Mouse (Mus musculus): ENCODE data around the gene Defb42. TPM values are rescaled to one million over a fixed set of nuclear protein-coding genes. Genes with fewer than 3 reads are reported as not detected.

The Defb42 gene
- under 1 TPM in 2 of 4 experiments, not detected in 2; 0.56 to 0.62 TPM for total RNA-seq (2022)

DNA sequence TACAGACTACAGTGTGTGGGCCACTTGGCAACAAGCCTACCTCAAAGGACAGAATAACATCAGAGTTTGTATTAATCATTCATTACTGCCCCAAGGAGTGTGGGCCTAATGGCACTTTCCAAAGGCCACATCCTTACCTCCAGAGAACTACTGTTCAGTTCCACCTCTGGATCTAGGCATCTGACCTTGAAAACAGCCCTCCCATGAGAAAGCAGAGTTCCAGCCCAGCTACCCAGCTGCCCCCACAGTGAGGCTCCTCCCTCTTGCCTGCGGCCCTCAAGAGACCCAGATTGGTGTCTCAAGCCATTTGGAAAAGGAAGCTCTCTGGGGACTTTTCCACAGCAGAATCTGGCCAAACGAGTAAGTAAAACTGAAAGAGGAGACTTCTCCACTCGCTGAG lies at the start of gene Defb42:
TSS of gene Defb42 (plus strand) at position 301 of the 400 bp plus-strand sequence.
- DNase-seq: no peak

DNA sequence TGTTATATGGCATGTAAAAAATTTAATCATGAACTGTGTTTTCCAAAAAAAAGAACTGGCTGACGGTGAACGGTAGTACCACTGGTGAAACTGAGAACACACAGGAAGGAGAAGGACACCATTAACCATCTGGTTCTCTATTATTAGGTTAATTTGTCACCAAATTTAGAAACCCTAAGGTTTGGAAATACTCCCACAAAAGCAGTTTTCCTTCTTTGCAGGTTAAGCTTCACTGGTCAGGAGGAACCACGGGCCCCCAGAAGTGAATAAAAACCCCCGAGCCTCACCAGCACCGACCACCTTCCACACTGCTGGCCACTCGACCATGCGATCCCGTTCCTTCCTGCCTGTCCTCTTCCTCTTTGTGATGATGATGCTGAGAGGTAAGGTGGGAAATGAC lies 49.0 kb upstream of the Defb42 start, which contains the start of gene Defb47:
TSS of gene Defb47 (plus strand) at position 301 of the 400 bp plus-strand sequence.
- DNase-seq: no peak

DNA sequence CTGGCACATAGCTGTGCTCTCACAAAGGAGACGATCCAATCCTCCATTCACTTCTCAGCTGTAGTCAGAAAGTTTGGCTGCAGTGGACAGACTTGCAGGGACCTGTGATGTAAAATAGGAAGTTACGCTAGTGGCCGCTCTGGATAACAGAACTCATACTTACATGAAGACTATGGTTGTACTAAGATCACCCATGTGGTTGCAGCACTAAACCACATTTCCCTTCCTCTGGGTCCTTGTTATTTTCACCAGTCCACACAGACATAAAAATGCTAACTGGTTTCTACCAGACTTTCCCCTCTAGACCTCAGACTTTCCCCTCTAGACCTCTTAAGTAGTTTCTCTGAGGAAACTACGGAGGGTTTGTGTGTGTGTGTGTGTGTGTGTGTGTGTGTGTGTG lies 47.8 kb upstream of the Defb42 start:
- DNase-seq: no peak

DNA sequence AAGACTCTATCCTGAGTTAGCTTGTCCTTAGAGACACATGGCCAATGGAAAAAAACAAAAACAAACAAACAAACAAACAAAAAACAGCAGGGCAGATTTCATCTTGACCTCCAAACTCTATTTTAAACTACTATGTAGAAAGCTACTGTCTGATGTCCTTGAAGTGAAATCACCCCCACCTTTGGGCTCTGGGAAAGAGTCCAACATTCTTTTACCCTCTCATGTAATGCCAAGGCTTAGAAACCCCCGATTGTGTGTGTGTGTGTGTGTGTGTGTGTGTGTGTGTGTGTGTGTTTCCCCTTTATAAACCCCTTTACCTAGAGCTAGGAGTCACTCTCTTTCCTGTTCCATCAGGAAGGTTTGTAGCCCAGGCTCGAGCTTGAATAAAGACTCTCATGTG lies 44.2 kb upstream of the Defb42 start:
- DNase-seq: peak; percentile 30

DNA sequence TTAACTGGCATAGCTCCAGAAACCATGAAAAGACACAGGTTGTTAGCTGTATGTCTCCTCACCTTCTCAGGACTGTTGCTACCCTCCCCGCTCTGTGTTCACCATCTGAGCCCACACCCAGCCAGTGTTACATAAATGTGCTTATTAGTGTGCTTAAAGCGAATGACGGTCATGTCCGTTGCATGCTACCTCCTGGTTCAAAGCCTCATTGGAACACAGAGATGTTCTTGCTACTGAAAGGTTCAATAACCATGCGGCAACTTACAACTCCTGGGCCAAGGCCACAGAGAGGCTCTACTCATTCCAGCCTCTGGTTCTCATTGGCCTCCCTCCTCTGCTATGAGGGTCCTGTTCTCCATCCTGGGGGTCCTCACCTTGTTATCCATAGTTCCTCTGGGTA lies 35.3 kb upstream of the Defb42 start, which contains the start of gene Defb43:
TSS of gene Defb43 (plus strand) at position 301 of the 400 bp plus-strand sequence.
- no peak for DNase-seq

DNA sequence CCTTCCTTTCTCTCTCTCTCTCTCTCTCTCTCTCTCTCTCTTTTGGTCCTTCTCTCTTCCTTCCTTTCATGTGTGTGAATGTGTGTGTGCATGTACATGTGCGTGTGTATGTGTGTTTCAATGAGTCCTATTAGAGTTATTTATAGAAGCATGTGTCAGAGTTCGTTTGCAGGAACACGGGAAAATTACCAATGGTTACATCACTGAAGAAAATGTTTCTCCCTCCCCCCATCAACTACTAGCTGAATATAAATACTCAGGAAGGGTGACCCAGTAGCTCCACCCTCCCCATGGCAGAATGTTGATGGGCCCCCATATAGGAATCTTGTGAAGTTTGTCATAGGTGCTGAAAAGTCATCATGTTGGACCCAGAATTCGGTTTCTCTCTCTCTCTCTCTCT lies 33.7 kb upstream of the Defb42 start:
- no peak for DNase-seq

DNA sequence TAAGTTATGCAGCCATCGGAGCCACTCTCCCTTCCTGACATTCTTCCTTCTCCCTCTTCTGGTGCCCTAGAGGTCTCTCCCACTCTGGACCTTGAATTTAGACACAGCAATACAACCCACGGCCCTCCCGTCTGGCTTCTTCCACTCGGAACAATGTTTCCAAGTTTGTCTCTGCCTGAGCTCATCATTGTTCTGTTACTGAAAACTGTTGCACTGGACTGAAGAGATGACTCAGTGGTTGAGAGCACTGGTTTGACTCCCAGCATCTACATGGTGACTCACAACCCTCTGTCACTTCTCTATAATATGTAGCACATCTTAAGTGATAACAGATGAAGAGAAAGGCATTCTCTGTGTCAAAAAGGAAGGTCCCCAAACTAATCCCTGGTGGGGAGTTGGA lies 32.1 kb upstream of the Defb42 start:
- DNase-seq: no peak

DNA sequence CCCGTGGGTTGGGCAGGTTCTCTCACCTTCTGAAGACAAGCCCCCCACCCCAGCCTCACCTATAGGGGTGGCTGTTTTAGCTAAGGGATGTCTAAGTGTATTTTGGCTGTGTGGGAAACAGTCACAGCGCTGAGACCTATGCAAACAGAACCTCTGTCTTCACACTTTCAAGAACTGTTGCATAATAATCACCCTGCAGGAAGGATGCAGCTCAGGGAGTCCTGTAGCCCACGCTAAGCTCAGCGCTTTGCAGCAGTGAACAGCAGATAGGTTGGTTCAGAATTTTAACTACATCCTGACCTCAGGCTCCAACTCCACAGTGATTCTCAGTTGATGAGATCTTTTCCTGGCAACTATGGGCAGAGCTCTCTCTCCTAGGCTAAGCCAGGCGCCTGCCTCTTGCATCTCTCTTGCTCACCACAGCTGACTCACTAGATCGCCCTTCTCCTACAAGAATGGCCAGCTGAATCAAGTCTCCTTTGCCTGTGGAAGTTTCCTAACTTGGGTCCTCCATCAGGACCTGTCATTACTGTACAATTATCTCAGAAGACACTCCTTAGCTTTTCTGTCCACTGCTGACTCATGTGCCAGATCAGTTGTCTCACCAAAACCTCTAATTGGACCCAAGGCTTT lies 26.2 kb upstream of the Defb42 start:
- no peak for DNase-seq

DNA sequence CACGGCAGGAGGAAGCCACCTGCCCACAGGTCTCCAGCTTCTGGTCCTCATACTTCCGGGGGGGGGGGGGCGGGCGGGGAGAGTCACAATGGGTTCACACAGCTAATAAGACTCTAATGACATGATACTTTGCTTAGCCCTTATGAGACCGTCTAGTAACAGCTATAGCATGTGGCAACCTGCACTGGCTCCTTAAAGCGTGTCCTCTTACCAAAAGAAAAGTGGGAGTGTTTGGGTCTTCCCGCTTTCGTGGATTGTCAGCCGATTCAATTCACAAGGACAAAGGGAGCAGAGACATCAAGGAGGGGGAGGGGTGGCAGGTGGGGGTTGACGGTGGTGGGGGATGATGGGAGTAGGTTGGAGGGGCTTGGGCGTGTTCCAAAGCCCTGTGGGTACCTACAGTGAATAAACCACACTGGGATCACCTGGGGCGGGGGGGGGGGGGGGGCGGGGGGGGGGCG lies 3.1 kb downstream of the Defb42 start, which contains the start of gene Defb30:
TSS of gene Defb30 (minus strand) at position 51 of the 461 bp plus-strand sequence.
- DNase-seq: no peak

DNA sequence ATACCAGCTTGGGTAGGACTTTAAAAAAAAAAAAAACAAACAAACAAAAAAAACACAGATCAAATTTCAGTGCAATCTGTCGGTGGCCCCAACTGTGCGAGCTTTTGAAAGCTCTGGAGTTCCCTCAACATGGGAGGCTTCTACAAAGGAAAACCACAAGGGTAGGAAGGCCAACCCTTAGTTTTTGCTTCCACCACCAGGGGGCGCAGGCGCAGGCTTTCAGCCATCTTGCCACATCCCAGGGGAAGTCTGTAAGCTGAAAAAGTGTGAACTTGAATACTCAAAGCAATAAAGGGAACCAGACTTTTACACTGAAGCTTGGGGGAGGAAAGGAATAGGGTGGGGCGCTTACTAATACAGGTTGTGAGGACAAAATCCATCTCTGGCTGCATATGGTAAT lies 4.0 kb downstream of the Defb42 start:
- DNase-seq: peak; percentile 31

DNA sequence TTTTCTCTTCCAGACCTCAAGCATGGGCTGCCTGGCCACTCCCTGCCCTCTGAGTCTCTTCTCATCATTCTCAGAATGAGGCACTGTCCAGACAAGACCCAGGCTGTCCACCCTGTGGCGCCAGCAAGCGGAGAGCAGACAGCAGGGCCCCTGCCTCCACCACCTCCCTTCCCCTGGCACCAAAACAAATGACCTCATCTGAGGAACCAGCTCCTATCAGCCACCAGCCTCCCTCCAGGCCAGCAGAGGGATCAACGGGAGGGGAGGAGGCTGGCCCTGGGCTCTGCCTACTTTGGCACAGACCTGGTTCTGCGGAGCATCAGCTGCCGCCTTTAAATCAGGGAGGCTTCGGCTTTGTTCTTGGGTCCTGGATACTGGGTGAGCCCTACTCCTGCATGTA lies 7.9 kb downstream of the Defb42 start:
- DNase-seq: peak; percentile 78

DNA sequence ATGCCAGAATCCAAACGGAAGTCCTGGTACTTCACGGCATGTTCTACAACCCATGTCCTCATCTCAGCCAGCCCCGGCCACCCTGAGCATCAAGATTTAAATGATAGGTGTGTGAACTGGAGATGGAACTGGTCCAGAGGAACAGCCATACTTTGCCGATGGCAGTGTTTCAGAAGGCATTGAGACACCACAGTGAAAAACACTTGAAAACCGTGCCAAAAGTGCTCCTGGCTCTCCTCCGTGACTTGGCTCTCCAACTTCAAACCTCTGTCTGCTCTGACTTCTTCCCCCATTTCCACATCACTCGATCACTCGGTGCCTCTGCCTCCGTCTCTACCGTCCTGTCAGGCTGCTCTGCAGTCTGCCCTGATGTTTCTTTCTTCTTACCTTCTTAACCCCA lies 13.6 kb downstream of the Defb42 start:
- DNase-seq: no peak

DNA sequence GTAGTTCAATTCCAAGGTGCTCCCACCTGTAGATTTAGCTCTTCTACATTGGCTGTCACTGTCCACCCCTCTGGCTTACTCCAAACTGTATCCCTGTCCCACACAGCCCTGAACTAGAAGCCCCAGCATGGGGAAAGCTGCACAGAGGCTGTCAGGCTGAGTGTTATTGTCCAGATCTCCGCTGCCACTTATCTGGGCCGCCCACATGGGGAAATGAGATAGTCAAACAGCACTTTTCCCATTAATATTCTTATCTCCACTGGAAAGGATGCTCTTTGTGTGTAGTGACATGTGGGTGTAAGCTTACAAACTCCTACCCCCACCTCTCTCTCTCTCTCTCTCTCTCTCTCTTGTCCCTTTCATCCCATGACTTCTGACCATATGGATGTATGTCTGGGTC lies 15.4 kb downstream of the Defb42 start:
- no peak for DNase-seq

DNA sequence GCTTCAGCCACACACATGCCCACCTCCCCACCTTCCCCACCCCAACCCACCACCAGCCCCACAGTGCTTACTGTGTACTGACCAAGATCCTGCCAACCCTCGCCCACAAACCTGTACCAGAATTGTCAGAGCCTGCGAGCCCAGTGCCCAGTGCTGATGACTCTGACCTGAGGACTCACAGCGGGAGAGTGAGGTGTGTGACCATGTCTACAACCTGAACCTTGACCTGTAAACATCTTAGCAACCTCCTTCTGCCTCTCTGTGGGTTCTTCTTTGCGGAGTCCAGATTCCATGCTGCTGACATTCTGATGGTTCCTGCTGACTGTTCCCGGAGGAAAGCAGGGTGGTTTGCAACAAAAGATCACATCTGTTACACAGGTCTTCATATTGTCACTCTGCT lies 18.6 kb downstream of the Defb42 start:
- no peak for DNase-seq

DNA sequence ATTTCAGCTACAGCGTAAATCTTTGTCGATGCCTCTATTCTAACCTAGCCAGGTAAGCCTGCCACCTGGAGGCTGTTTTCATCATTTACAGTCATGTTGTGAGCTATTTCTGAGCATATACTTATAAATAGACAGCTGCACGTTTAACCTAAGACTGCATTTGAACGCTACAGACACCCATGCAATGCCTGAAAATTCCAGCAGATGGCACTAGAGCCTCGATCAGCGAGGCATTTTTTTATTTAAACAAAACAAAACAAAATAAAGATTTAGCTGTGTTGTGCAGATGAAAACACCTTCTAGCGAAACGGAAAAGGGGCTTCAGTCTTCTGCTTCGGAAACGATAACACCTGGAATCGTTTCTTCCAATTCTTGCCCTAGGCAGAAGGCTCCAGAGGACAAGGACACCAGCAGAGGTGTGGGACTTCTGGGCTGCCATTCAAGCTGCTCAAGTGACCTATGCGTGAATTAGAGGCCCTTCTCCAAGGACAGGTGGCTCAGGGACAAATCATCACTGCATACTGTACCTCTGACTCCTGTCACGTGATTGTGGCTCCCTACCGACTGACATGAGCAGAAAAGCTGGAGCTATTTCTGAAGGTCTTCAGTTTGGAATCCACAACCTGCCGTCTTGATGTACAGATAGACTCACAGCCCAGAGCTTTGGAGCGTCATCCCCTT lies 20.0 kb downstream of the Defb42 start:
- DNase-seq: no peak

DNA sequence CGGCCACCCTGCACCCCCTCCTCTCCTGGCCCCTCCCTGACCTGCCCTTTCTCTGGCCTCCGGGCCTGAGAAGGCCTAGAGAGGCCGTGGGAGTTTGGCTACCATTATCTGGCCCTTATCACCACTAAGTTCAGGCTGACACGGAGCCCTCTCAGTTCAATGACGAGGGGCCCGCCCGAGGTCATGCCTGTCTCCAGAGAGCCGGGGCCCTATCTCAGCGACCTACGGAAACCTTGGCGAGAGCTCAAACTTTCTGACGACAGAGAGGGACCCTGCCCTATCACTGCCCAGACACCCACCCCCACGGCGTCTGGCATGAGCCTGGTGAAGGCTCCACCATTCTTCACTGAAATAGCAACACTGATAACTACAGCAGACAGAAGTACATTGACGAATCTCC lies 20.9 kb downstream of the Defb42 start:
- no peak for DNase-seq

Other genes with a start within 250 kb of the Defb42 start
- 10 to 100 TPM; 39.7 to 40.5 (median 40.0) TPM for gene Wdfy2, start 209.3 kb upstream of the Defb42 start, total RNA-seq (2022)
- not detected for gene Defb48, start 62.5 kb upstream of the Defb42 start, total RNA-seq (2022)
- gene Defb47, start 48.9 kb upstream of the Defb42 start, total RNA-seq (2022): not detected
- not detected for gene Defb43, start 35.2 kb upstream of the Defb42 start, total RNA-seq (2022)
- not detected for gene Defb30, start 3.0 kb downstream of the Defb42 start, total RNA-seq (2022)